Mouse (Mus musculus): ENCODE results near the gene Gja8.

DNA sequence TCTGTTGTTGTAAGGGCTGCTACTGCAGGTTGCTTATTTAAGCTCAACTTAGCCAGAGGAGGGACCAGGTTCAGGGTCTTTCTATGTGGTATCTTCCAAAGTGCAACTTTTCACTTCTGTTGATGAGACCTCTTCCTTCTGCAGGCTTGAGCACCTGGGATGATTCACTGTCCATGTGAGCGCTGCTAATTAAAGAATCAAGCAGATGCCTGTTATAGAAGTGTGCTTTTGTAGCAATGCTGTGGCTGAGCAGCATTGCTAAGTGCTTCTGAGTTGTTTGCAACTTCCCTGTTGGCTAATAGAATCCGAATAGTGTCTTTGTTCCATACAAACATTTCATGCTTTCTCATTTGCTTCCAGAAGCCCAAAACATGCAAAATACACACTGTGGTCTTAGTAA is 55.5 kb downstream of the Gja8 start:
- no peak for TF ChIP-seq EP300 (IDR thresholded peaks at IDR 0.05; ENCODE audit: low read depth)
- TF ChIP-seq CTCF (IDR thresholded peaks at IDR 0.05; ENCODE audit: low read depth): no peak
